Mouse (Mus musculus) central nervous system, embryonic 14 days (tissue): ENCODE data around the gene Zfp628. TPM values are rescaled to one million over a fixed set of nuclear protein-coding genes. Genes with fewer than 3 reads are reported as not detected.

Source experiments
- polyA plus RNA-seq: library from polyadenylated mRNA; depleted of rRNA; stranded (reverse); fragments of >200 nt; gene quantifications from 2 replicates; pipeline ENCODE4 v1.2.3, GENCODE M21; 2012; rRNA removed

Zfp628 gene
- polyA plus RNA-seq = 13.4 and 14.8 TPM in 2 replicates

DNA sequence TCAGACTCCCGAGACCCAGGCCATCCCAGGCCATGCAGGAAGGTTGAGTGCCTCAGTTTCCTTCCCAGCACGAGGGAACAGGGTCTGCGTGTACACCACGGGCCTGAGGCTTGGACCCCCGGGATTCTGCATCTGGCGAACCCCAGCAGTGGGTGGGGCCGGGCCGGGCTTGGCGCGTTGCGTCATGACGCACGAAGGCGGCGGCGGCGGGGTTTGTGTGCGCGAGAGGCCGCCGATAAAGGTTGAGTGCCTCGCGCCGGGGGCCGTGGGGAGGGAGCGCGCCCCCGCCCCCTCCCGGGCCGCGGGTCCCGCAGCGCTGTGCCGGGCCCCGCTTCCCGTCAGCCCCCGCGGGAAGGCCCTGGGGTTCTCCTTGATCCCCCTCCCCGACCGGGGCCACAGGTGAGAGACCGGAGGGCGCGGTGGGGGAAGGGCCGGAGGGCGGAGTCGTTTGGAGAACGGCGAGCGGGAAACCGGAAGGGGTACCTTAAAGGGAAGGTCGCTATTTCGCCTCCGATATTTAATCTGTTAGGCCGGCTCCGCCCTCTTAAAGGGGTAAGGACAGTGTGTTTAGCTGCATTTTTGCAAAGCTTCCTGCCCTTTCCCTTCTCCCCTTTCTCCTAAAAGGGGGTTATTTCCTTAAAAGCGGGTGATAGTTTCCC, at the start of gene Zfp628:
Gene Zfp628, plus strand, starts transcription at position 211 of the 659 bp plus-strand sequence.

DNA sequence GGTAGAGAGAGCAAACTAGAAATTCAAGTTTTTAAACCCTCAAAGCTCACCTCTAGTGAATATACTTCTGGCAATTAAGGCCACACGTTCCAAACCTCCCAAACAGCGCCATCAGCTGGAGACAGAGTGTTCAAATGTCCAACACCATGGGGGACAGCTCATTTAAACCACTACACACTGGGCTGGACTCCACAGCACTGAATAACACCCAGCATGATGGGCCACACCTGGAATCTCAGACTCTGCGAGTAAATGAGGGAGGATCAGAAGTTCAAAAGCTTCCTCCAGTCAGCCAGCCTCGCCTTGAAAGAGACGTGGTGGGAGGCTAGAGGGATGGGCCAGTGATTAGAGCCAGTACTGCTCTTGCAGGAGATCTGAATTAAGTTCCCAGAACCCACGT, 44.9 kb upstream of the Zfp628 start, which contains the start of gene Isoc2b:
Gene Isoc2b, minus strand, starts transcription at position 126 of the 400 bp plus-strand sequence.

DNA sequence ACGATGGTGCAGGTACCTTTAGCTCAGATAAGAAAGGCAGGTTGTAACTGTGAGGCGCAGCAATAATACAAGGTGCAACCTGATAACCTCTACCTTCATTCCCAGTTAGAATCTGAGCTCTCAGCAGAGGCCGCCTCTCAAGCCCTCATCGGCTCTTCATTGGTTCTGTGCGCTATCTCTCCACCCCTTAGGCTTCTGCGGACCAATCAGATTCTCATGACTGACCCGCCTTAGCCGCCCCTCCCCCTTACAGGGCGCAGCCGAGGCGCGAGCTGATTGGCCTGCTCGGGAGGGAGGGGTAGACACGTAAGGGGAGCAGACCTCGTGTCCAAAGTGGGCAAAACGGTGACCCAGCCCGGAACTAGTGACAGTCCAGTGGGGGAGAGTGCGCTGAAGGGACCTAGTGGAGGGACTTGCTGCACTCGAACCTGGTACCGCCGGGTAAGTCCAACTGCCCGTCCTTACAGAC, 38.2 kb upstream of the Zfp628 start, which contains the start of gene Isoc2a:
Gene Isoc2a, plus strand, starts transcription at position 401 of the 469 bp plus-strand sequence.

DNA sequence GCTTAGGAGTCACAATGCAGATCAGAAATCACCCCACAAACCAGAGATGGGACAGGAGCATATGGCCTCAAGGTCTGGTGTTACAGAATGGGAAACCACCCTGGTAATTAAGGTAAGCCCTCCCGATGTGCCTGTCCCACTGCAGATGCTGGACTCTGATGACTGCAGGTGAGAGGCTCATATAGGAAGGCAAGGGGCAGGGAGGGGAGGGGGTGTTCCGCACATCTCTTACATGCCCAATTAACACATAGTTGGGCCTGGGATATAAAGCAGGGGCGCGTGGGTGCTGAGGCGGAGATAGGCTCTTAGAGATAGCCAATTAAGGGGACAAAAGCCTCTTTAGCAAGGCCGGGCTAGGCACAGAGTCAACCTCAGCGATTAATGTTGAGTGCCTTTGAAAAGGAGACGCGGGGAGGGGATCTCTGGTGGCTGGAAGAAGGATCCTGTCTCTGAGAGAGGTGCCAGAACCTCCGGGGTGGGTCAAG, 8.5 kb upstream of the Zfp628 start, which contains the start of gene Gm36210:
Gene Gm36210, minus strand, starts transcription at position 51 of the 485 bp plus-strand sequence.

DNA sequence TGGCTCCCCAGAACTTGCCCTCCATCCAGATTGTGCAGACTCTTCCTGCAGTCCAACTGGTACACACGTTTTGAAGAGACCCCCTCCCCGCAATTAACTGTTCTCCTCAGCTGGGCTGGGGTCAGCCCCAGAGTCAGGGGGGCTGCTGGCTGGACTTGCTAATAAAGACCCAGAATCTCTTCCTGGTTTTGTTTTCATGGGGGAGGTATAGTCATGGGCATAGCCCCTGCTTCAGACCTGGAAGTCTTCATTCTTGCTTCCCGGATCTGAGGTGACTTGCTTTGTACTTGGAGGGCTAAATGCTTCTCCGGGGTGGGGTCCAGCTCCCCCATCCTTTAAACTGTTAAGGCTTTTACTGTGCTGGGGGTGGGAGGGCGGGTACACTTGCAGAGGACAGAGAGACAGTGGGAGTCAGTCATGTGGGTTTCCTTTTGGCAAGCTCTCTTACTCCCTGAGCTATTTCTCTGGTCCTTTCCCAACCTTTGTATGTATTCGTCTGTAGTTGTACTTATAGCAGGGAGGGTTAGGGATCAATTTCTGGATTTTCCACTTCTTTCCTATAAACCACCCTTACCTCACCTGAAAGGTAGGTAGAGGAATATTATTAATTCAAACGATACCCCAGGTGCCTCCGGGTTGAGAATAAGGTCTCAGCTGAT, 6.9 kb downstream of the Zfp628 start, which contains the start of gene Nat14:
Gene Nat14, plus strand, starts transcription at position 205 of the 659 bp plus-strand sequence.

DNA sequence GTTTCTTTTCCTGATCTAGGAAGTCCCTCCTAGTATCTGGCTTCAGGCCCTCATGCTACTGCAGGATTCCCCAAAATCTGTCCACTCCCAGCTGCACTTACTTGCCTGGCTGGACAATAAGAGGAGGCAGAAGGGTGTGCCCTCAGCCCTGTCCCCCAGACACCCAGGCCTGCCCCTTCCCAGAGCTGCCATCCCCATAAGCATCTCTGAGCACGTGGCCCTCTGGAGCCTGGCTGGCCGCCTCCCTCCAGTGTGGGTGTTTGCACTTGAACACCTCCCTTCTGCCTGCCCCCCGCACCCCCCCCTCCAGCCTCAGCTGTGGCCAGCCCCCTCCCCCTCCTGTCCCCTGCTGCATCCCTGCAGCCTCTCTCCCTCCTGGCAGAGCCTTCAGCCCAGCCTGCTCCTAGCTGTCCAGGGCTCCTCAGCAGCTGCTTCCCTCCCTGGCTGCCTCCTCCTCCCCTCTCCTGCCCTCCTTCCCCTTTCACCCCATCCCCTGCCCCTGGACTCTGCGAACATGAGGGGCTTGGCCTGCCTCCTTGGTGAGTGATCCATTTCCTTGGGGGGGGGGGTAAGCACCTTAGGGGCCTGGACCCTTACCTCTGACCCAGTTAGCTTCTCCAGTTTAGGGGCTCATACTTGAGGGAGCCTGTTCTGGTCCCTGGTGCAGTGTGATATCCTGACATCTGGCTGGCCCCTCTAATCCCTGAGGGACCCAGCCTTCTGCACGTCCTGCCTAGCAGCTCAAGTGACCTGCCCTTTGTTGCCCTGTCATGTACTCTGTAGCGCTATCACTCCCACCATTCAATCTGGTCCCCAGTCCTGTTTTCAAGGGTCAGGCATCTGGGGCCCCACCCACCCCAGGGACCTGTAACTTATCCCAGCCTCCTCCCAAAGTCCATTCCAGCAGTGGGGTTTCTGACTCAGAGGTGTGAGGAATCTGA, 10.7 kb downstream of the Zfp628 start, which contains the start of gene Ssc5d:
Gene Ssc5d, plus strand, starts transcription at position 345 of the 941 bp plus-strand sequence.

DNA sequence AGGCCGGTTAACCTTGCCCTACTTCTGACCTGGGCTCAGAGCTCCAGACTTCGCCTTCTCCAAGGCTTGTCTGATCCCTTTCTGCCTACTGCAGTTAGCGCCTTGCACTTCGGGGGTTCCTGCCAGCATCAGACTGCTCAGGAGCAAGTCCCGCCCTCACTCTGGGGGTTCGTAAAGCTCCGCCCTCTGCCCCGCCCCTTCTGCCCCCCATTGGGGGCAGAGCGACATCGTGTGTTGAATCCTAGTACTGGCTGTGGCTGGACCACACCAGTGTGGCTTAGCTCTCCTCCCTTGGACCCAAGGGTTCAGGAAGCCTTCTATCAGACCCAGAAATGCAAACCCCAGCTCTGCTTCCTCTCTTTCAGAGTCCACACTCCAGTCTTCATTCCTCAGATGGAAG, 49.3 kb downstream of the Zfp628 start, which contains the start of gene Sbk2:
Gene Sbk2, minus strand, starts transcription at position 135 of the 400 bp plus-strand sequence.

DNA sequence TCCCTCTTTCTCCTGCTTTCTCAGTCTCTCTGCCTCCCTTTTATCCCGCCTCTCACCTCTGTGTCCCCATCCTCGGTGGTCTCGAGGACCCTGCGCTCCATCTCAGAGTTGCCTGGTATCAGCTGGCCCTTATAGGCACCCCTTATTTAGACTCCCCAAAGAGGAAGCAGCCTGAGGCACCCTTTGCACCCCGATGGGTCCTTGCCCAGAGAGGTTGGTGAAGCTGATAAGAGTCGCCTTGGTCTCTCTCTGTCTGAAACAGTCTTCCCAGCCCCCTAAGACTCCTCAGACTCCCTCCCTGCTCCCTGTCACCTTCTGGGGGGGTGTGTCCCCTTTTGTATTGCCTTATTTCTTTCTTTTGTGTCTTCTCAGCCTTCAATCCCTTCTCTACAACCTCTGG, 56.1 kb downstream of the Zfp628 start, which contains the start of gene Sbk3:
Gene Sbk3, minus strand, starts transcription at position 101 of the 400 bp plus-strand sequence.

Other genes starting within 250 kb of the Zfp628 start
- gene Hspbp1, start 230.1 kb upstream of the Zfp628 start, polyA plus RNA-seq = 75.4 and 76.6 TPM in 2 replicates
- 107 and 116 TPM in 2 replicates for gene Brsk1, start 224.6 kb upstream of the Zfp628 start, polyA plus RNA-seq
- 0.05 and 0.06 TPM in 2 replicates for gene Tmem150b, start 190.0 kb upstream of the Zfp628 start, polyA plus RNA-seq
- 175 and 185 TPM in 2 replicates for gene Kmt5c, start 175.1 kb upstream of the Zfp628 start, polyA plus RNA-seq
- 37.5 and 49.7 TPM in 2 replicates for gene Cox6b2, start 162.1 kb upstream of the Zfp628 start, polyA plus RNA-seq
- gene Fam71e2, start 143.9 kb upstream of the Zfp628 start, polyA plus RNA-seq = not detected in 2 replicates
- gene Il11, start 132.4 kb upstream of the Zfp628 start, polyA plus RNA-seq = 0.34 and 0.39 TPM in 2 replicates
- gene Tmem190, start 132.3 kb upstream of the Zfp628 start, polyA plus RNA-seq = not detected in 2 replicates
- 3.9 and 5.6 TPM in 2 replicates for gene Tmem238, start 125.6 kb upstream of the Zfp628 start, polyA plus RNA-seq
- gene Rpl28, start 122.3 kb upstream of the Zfp628 start, polyA plus RNA-seq = 362 and 481 TPM in 2 replicates
- gene Ube2s, start 102.6 kb upstream of the Zfp628 start, polyA plus RNA-seq = 465 and 518 TPM in 2 replicates
- gene Shisa7, start 70.5 kb upstream of the Zfp628 start, polyA plus RNA-seq = 106 and 108 TPM in 2 replicates
- gene Isoc2b, start 45.0 kb upstream of the Zfp628 start, polyA plus RNA-seq = 2.7 and 3.3 TPM in 2 replicates
- gene Isoc2a, start 38.1 kb upstream of the Zfp628 start, polyA plus RNA-seq = 8.8 and 9.2 TPM in 2 replicates
- gene Gm36210, start 8.7 kb upstream of the Zfp628 start, polyA plus RNA-seq = 0.53 and 0.79 TPM in 2 replicates
- gene Nat14, start 6.8 kb downstream of the Zfp628 start, polyA plus RNA-seq = 21.3 and 21.4 TPM in 2 replicates
- 2.8 and 6.2 TPM in 2 replicates for gene Ssc5d, start 10.6 kb downstream of the Zfp628 start, polyA plus RNA-seq
- 0.07 and 0.23 TPM in 2 replicates for gene Sbk2, start 49.2 kb downstream of the Zfp628 start, polyA plus RNA-seq
- gene Sbk3, start 56.0 kb downstream of the Zfp628 start, polyA plus RNA-seq = 0.95 and 1.2 TPM in 2 replicates
- gene Zfp579, start 80.9 kb downstream of the Zfp628 start, polyA plus RNA-seq = 142 and 145 TPM in 2 replicates
- 9.8 and 12.6 TPM in 2 replicates for gene Zfp524, start 99.2 kb downstream of the Zfp628 start, polyA plus RNA-seq
- gene Fiz1, start 99.5 kb downstream of the Zfp628 start, polyA plus RNA-seq = 47.0 and 53.2 TPM in 2 replicates
- 0.09 TPM in 1 of 2 replicates, not detected in the other for gene Gm44973, start 100.3 kb downstream of the Zfp628 start, polyA plus RNA-seq
- 41.1 and 43.7 TPM in 2 replicates for gene Zfp865, start 105.2 kb downstream of the Zfp628 start, polyA plus RNA-seq
- gene Ccdc106, start 105.3 kb downstream of the Zfp628 start, polyA plus RNA-seq = 38.6 and 43.6 TPM in 2 replicates
- gene 4632433K11Rik, start 118.9 kb downstream of the Zfp628 start, polyA plus RNA-seq = not detected in 2 replicates
- 7.1 and 7.4 TPM in 2 replicates for gene Zfp784, start 123.2 kb downstream of the Zfp628 start, polyA plus RNA-seq
- 53.1 and 65.2 TPM in 2 replicates for gene Zfp580, start 136.3 kb downstream of the Zfp628 start, polyA plus RNA-seq
- gene U2af2, start 146.9 kb downstream of the Zfp628 start, polyA plus RNA-seq = 446 and 475 TPM in 2 replicates
- gene Epn1, start 165.0 kb downstream of the Zfp628 start, polyA plus RNA-seq = 147 and 151 TPM in 2 replicates
- not detected in 2 replicates for gene Rfpl4, start 201.7 kb downstream of the Zfp628 start, polyA plus RNA-seq
- gene Rasl2-9, start 210.7 kb downstream of the Zfp628 start, polyA plus RNA-seq = 0.28 and 0.36 TPM in 2 replicates
- not detected in 2 replicates for gene Vmn1r55, start 234.5 kb downstream of the Zfp628 start, polyA plus RNA-seq